Mouse (Mus musculus): ENCODE results near the gene Aicda. TPM values are rescaled to one million over a fixed set of nuclear protein-coding genes. Genes with fewer than 3 reads are reported as not detected.

Gene Aicda
- total and polyA plus RNA-seq, 3 experiments: not detected

- H3K27me3 ChIP-seq (ENCODE audit: insufficient read depth, low read length): 0 out of 2 replicates have a peak, but pooled peaks cover 3% of the 10 kb centered on the region
- H3K9me3 ChIP-seq (replicated peaks): no peaks in the 10 kb centered on the region
- no peaks in the 10 kb centered on the region for H3K36me3 ChIP-seq (replicated peaks)
- no peak overlapping the region for H3K4me3 ChIP-seq (ENCODE audit: low read depth, low read length)
- TF ChIP-seq POLR2AphosphoS5 (IDR thresholded peaks at IDR 0.05; ENCODE audit: insufficient replicate concordance, low read depth, low read length) (no peak), GATA1 (IDR thresholded peaks at IDR 0.05; ENCODE audit: borderline replicate concordance, low read length) (no peak), GATA2 (IDR thresholded peaks at IDR 0.05; ENCODE audit: borderline replicate concordance, low read depth, low read length) (no peak), CTCF (IDR thresholded peaks at IDR 0.05; ENCODE audit: low read depth, low read length) (no peak), TAL1 (conservative IDR thresholded peaks at IDR 0.05; ENCODE audit: low read depth, low read length) (no peak)
- H3K4me1 ChIP-seq (ENCODE audit: insufficient read depth, low read depth, low read length): no peaks in the 10 kb centered on the region
- no peak for DNase-seq (ENCODE audit: low spot score)
- no peak for ATAC-seq (ENCODE audit: extremely low read depth, insufficient number of reproducible peaks, low FRiP score, poor library complexity, severe bottlenecking)
Observed at GRCm38 (mm10) chr6:122544672-122545071, 8.9 kb upstream of the Aicda start.

DNA sequence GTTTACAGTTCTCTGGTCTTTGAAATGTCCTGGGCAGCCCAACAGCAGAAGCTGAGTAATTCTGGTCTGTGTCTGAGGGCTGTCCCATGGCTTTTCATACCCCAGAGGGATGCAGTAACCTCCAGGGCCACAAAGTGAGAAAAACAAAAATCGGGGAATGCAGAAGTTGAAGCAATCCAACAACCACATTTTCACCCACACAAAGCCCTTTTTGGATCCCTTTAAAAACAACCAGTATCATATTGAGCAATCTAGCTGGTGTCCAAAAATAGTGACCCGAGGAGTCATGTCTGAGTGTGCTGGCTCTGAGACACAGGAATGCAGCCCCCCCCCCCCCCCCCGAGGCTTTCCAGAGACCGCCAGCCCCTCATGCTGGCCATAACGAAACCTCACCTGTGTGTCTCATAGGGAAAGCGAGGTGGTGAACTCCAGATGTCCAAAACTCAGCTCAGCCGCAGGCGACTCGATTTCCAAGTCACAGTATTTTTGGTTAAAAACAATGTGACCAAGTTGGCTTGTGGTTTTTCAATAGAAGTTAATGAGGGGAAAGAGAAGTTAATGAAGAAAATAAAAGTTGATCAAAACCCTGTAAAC is 8.2 kb upstream of the Aicda start:
- Histone ChIP-seq H3K36me3 (replicated peaks) (no peaks in the 10 kb centered on the region), H3K27me3 (ENCODE audit: insufficient read depth, low read length) (0 out of 2 replicates have a peak, but pooled peaks cover 3% of the 10 kb centered on the region), H3K9me3 (replicated peaks) (no peaks in the 10 kb centered on the region), H3K4me1 (ENCODE audit: insufficient read depth, low read depth, low read length) (no peaks in the 10 kb centered on the region), H3K4me3 (ENCODE audit: low read depth, low read length) (no peak overlapping the region)
- TF ChIP-seq GATA1 (IDR thresholded peaks at IDR 0.05; ENCODE audit: borderline replicate concordance, low read length) (no peak), POLR2AphosphoS5 (IDR thresholded peaks at IDR 0.05; ENCODE audit: insufficient replicate concordance, low read depth, low read length) (no peak), TAL1 (conservative IDR thresholded peaks at IDR 0.05; ENCODE audit: low read depth, low read length) (no peak), GATA2 (IDR thresholded peaks at IDR 0.05; ENCODE audit: borderline replicate concordance, low read depth, low read length) (no peak), CTCF (IDR thresholded peaks at IDR 0.05; ENCODE audit: low read depth, low read length) (no peak)
- no peak for ATAC-seq (ENCODE audit: extremely low read depth, insufficient number of reproducible peaks, low FRiP score, poor library complexity, severe bottlenecking)
- no peak for DNase-seq (ENCODE audit: low spot score)

GRCm38 (mm10) chr6:122545948-122546347 is 7.7 kb upstream of the Aicda start:
- Histone ChIP-seq H3K27me3 (ENCODE audit: insufficient read depth, low read length) (0 out of 2 replicates have a peak, but pooled peaks cover 3% of the 10 kb centered on the region), H3K9me3 (replicated peaks) (no peaks in the 10 kb centered on the region), H3K36me3 (replicated peaks) (no peaks in the 10 kb centered on the region), H3K4me1 (ENCODE audit: insufficient read depth, low read depth, low read length) (no peaks in the 10 kb centered on the region), H3K4me3 (ENCODE audit: low read depth, low read length) (no peak overlapping the region)
- no peak for DNase-seq (ENCODE audit: low spot score)
- TF ChIP-seq CTCF (IDR thresholded peaks at IDR 0.05; ENCODE audit: low read depth, low read length) (no peak), GATA2 (IDR thresholded peaks at IDR 0.05; ENCODE audit: borderline replicate concordance, low read depth, low read length) (no peak), TAL1 (conservative IDR thresholded peaks at IDR 0.05; ENCODE audit: low read depth, low read length) (no peak), POLR2AphosphoS5 (IDR thresholded peaks at IDR 0.05; ENCODE audit: insufficient replicate concordance, low read depth, low read length) (no peak), GATA1 (IDR thresholded peaks at IDR 0.05; ENCODE audit: borderline replicate concordance, low read length) (no peak)
- no peak for ATAC-seq (ENCODE audit: extremely low read depth, insufficient number of reproducible peaks, low FRiP score, poor library complexity, severe bottlenecking)

DNA sequence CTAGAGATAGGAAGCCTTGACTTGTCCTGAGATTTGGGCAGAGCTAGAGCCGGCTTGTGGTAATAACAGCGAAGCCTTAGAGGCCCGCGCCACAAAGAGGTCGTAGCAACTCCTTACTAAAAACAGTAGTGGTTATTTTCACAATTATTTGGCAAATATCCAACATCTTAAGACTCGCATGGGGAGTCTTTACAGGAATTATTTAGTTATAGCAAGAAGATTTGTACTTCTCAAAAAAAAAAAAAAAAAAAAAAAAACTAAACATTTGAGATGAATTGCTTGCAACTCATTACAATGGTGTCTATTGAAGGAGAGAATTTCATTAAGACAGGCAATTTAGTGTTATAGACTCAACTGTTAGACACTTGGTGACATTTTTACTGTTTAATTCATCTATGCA is 501 bp downstream of the Aicda start:
- ATAC-seq (ENCODE audit: extremely low read depth, insufficient number of reproducible peaks, low FRiP score, poor library complexity, severe bottlenecking): no peak
- TF ChIP-seq GATA1 (IDR thresholded peaks at IDR 0.05; ENCODE audit: borderline replicate concordance, low read length) (no peak), CTCF (IDR thresholded peaks at IDR 0.05; ENCODE audit: low read depth, low read length) (no peak), TAL1 (conservative IDR thresholded peaks at IDR 0.05; ENCODE audit: low read depth, low read length) (no peak), POLR2AphosphoS5 (IDR thresholded peaks at IDR 0.05; ENCODE audit: insufficient replicate concordance, low read depth, low read length) (no peak)
- no peaks in the 10 kb centered on the region for H3K9me3 ChIP-seq (replicated peaks)
- H3K27me3 ChIP-seq (ENCODE audit: insufficient read depth, low read length): peaks cover 12% of the 10 kb centered on the region
- H3K4me1 ChIP-seq (ENCODE audit: insufficient read depth, low read depth, low read length): peaks cover 8% of the 10 kb centered on the region; the same call in 1 of the 2 replicates
- DNase-seq (ENCODE audit: low spot score): no peak
- no peak overlapping the region for H3K4me3 ChIP-seq (ENCODE audit: low read depth, low read length)
- no peaks in the 10 kb centered on the region for H3K36me3 ChIP-seq (replicated peaks)

DNA sequence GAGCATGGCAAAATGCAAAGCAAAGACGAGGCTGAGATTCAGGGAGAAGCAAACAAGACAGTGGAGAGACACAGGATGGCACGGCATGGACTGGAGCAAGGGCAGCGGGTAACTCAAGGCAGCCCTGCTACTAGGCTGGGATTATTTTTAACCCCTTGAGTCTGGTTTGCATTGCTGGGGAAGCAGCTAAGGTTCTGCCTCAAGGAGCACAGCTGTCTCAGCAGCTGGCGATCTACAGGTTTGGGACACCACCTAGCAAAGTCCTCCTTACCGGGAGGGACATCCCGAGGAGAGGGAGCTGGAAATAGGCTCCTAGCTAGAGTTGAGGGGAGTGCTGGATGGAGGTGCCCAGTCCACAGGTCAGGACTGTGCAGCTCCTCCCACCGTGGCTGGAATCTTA is 1.7 kb downstream of the Aicda start:
- H3K4me1 ChIP-seq (ENCODE audit: insufficient read depth, low read depth, low read length): peaks cover 8% of the 10 kb centered on the region; the same call in 1 of the 2 replicates
- TF ChIP-seq GATA1 (IDR thresholded peaks at IDR 0.05; ENCODE audit: borderline replicate concordance, low read length): no peak
- TF ChIP-seq CTCF (IDR thresholded peaks at IDR 0.05; ENCODE audit: low read depth, low read length): no peak
- TF ChIP-seq GATA2 (IDR thresholded peaks at IDR 0.05; ENCODE audit: borderline replicate concordance, low read depth, low read length): no peak
- TF ChIP-seq POLR2AphosphoS5 (IDR thresholded peaks at IDR 0.05; ENCODE audit: insufficient replicate concordance, low read depth, low read length): no peak
- no peak for TF ChIP-seq TAL1 (conservative IDR thresholded peaks at IDR 0.05; ENCODE audit: low read depth, low read length)

GRCm38 (mm10) chr6:122556959-122557561 is 3.5 kb downstream of the Aicda start:
- Histone ChIP-seq H3K4me1 (ENCODE audit: insufficient read depth, low read depth, low read length) (peaks cover 16% of the 10 kb centered on the region), H3K4me3 (ENCODE audit: low read depth, low read length) (no peak overlapping the region), H3K27me3 (ENCODE audit: insufficient read depth, low read length) (peaks cover 18% of the 10 kb centered on the region), H3K9me3 (replicated peaks) (no peaks in the 10 kb centered on the region), H3K36me3 (replicated peaks) (no peaks in the 10 kb centered on the region)
- ATAC-seq (ENCODE audit: extremely low read depth, insufficient number of reproducible peaks, low FRiP score, poor library complexity, severe bottlenecking): no peak
- peak; percentile 40; the same call in 1 of the 2 replicates for TF ChIP-seq CTCF (IDR thresholded peaks at IDR 0.05; ENCODE audit: low read depth, low read length)
- TF ChIP-seq GATA2 (IDR thresholded peaks at IDR 0.05; ENCODE audit: borderline replicate concordance, low read depth, low read length): no peak
- DNase-seq (ENCODE audit: low spot score): peak; percentile 32

More for the DNA sequence above, 1.7 kb downstream of the Aicda start:
- ATAC-seq (ENCODE audit: extremely low read depth, insufficient number of reproducible peaks, low FRiP score, poor library complexity, severe bottlenecking) (no peak), DNase-seq (ENCODE audit: low spot score) (no peak)
- Histone ChIP-seq H3K4me3 (ENCODE audit: low read depth, low read length) (no peak overlapping the region), H3K36me3 (replicated peaks) (no peaks in the 10 kb centered on the region), H3K27me3 (ENCODE audit: insufficient read depth, low read length) (peaks cover 12% of the 10 kb centered on the region), H3K9me3 (replicated peaks) (no peaks in the 10 kb centered on the region)
